Mouse (Mus musculus): ENCODE measurements at regions not wholly inside any gene's neighbourhood (a gene's known extent, or its start where the extent isn't known, plus 50 kb on each side); places are given as distances from the start of the nearest gene placed in this dataset.

- DNase-seq, result peak; percentile 17 to 53
Measured at GRCm38 (mm10) chrX:143996716-143997115, 63.6 kb upstream of the Dcx start.

Measured in kidney, postnatal 36 days (tissue).